Mouse (Mus musculus) testis, adult 2 months (tissue): ENCODE measurements around the gene Gpr137.

ENCODE experiments used
- CTCF ChIP-seq: fragments of 200-500 bp; IDR thresholded peaks from 2 replicates; pipeline ENCODE4 v1.5.1; 2012; ENCODE audit warnings: low read depth, mild to moderate bottlenecking, inconsistent platforms, low read length, moderate library complexity; ENCODE audit not compliant: control insufficient read depth, insufficient read depth, insufficient replicate concordance
- POLR2A ChIP-seq: fragments of 200-500 bp; IDR thresholded peaks from 2 replicates; pipeline ENCODE4 v1.6.1; 2012; ENCODE audit warnings: low read depth, mild to moderate bottlenecking, inconsistent platforms, low read length, moderate library complexity; ENCODE audit not compliant: control insufficient read depth

DNA sequence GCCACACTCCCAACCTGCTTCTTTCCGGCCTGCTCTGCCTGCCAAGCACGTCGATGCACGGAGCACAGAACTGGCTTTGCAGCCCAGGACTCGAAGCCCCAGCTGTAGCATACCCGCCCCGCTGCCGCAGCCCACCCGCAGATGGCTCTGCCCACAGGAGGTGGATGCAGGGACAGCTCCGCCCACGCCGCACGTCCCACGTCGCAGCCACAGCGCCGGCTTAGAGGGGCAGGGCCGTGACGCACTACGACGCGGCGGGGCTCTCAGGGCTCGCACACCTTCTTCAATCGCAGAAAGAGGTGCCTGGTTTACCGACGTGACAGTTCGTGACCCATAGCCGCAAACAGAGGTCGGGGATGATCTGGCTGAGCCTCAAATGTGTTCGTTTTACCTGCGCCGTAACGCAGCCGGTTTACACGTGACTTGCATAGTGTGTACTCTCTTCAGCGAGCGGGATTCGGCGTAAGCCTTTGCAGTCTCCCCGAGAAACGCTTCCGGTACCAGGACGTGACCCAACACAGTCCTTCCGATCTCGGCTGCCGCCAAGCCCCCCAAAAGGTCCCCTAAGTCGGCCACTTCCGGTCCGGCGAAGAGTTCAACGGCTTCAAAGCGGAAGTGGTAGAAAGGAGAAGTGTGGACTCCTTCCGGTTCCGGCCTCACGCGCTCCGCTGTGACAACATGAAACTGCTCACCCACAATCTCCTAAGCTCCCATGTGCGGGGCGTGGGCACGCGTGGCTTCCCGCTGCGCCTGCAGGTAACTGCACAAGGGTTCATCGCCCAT, 32.6 kb downstream of the Gpr137 start, which contains the start of the genes Trmt112 and Prdx5:
- TF ChIP-seq CTCF, result no peak
- peak; percentile 59 for TF ChIP-seq POLR2A
